Mouse (Mus musculus) bone marrow, adult 2 months (tissue): Measurements from ENCODE around the gene Zbtb16. TPM values are rescaled to one million over a fixed set of nuclear protein-coding genes. Genes with fewer than 3 reads are reported as not detected.

ENCODE experiments used
- H3K27ac ChIP-seq: fragments of 200-500 bp; 2 replicates; pipeline ENCODE4 v1.5.1; 2012; ENCODE audit warnings: low read depth, mild to moderate bottlenecking, control low read depth, inconsistent platforms, low read length; ENCODE audit not compliant: control insufficient read depth, poor library complexity, insufficient read depth
- H3K4me1 ChIP-seq: fragments of 200-500 bp; 2 replicates; pipeline ENCODE4 v1.6.1; 2011; ENCODE audit warnings: low read length; ENCODE audit not compliant: control insufficient read depth, insufficient read depth
- H3K4me3 ChIP-seq: fragments of 200-500 bp; replicated peaks from 2 replicates; pipeline ENCODE3; 2011; ENCODE audit warnings: mild to moderate bottlenecking, low read depth, low read length, control low read depth; ENCODE audit not compliant: control insufficient read depth
- CTCF ChIP-seq: fragments of 200-500 bp; IDR thresholded peaks from 2 replicates; pipeline ENCODE4 v1.5.1; 2011; ENCODE audit warnings: low read length, control low read depth; ENCODE audit not compliant: control insufficient read depth, insufficient read depth
- POLR2A ChIP-seq: fragments of 200-500 bp; IDR thresholded peaks from 2 replicates; pipeline ENCODE4 v1.6.1; 2011; ENCODE audit warnings: low read depth, mild to moderate bottlenecking, control low read depth, low read length, borderline replicate concordance; ENCODE audit not compliant: control insufficient read depth
- WGBS: fragments of 180-500 bp; shearing (Covaris S2); methylation state at CpG from one replicate; pipeline ENCODE4 v1.1.7; 2018; 5-methylcytosine and 5-hydroxymethylcytosine counted together
- polyA plus RNA-seq: library from polyadenylated mRNA; stranded (reverse); fragments of >200 nt; gene quantifications from 2 replicates; pipeline ENCODE4 v1.2.4, GENCODE M21; 2011; ENCODE audit warnings: low replicate concordance; ENCODE audit not compliant: missing spikeins, insufficient read depth, insufficient read length

Gene Zbtb16
- polyA plus RNA-seq, 1 experiment = 7.5 TPM

- Histone ChIP-seq H3K27ac (no peak overlapping the region), H3K4me3 (no peak overlapping the region), H3K4me1 (no peaks in the 10 kb centered on the region; the same call in 1 of the 2 replicates)
- TF ChIP-seq CTCF (no peak), POLR2A (no peak)
- 80% methylated on average over 1 of the region's 1 CpGs for WGBS
Measured at GRCm38 (mm10) chr9:48689718-48689980, 146.4 kb downstream of the Zbtb16 start.

GRCm38 (mm10) chr9:48688859-48689717 is 146.9 kb downstream of the Zbtb16 start:
- TF ChIP-seq CTCF = no peak
- TF ChIP-seq POLR2A = no peak

DNA sequence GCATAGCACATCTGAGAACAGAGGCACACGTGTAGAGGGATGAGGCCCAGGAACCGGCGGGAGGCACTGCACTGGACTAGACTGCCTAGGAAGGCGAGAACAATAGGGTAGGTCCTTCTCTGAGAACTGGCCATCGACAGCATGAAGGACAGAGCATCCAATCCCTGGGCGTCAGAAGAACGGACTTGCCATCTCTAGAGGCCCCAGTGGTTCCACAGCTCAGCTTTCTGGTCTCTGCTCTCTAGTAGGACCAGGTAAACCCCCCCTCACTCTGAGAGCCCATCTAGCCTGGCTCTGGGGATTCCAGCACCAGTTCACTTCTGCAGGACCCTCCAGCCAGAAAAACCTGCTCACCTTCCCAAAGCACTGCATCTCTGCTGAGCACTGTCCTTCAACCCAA is 148.1 kb downstream of the Zbtb16 start:
- Histone ChIP-seq H3K27ac (no peak overlapping the region), H3K4me3 (no peak overlapping the region), H3K4me1 (no peaks in the 10 kb centered on the region; the same call in 1 of the 2 replicates)
- no peak for TF ChIP-seq CTCF
- no peak for TF ChIP-seq POLR2A
- 81% methylated on average over 7 of the region's 7 CpGs for WGBS

More at GRCm38 (mm10) chr9:48688859-48689717, 146.9 kb downstream of the Zbtb16 start:
- 48% methylated on average over 6 of the region's 6 CpGs for WGBS
- H3K27ac ChIP-seq = peak overlapping the region; percentile 45; the same call in 1 of the 2 replicates
- no peaks in the 10 kb centered on the region; the same call in 1 of the 2 replicates for H3K4me1 ChIP-seq
- H3K4me3 ChIP-seq = no peak overlapping the region

- Histone ChIP-seq H3K4me3 (no peak overlapping the region), H3K4me1 (no peaks in the 10 kb centered on the region; the same call in 1 of the 2 replicates), H3K27ac (no peak overlapping the region)
- WGBS = 87% methylated on average over 7 of the region's 7 CpGs
- no peak for TF ChIP-seq POLR2A
- no peak for TF ChIP-seq CTCF
Measured at GRCm38 (mm10) chr9:48685721-48686120, 150.3 kb downstream of the Zbtb16 start.

DNA sequence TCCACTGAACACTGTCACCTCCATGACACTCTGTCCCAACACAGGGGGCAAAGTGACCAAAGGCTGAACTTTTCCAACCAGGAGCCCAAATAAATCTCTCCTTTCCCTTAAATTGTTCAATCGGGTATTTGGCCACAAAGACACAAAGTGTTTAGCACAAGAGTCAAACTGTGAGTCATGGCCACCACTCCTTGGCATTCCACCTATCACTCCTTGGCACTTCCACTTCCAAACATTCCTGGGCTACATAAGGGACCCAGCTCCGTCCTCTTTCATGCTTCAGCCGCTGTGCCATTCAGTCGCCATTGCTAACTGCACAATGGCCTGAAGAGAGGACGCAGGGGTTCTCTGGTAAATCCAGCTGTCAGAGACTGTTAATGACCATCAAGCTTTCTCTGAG is 151.9 kb downstream of the Zbtb16 start:
- TF ChIP-seq POLR2A (no peak), CTCF (no peak)
- H3K4me1 ChIP-seq = no peaks in the 10 kb centered on the region; the same call in 1 of the 2 replicates
- no peak overlapping the region for H3K4me3 ChIP-seq
- H3K27ac ChIP-seq = no peak overlapping the region
- 84% methylated on average over 5 of the region's 5 CpGs for WGBS

DNA sequence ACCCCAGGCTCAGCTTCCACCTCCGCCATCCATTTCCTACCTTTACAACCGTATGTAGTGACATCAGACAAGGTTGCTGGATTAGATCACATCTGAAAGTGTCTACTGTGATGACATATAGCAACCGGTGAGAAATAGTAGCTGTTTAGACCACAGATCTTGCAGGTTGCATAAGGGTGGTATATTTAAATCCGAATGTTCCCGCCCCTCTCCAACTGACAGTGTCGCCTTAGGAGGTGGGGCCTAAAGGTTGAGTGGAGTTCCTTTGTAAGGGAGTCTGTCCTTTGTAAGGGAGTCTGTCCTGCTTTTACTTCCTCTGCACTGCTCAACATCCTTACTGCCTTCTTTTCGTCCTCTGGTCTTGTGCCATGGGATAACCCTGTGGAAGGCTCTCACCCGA is 154.8 kb downstream of the Zbtb16 start:
- no peak for TF ChIP-seq CTCF
- TF ChIP-seq POLR2A = no peak
- Histone ChIP-seq H3K4me3 (no peak overlapping the region), H3K27ac (no peak overlapping the region), H3K4me1 (no peaks in the 10 kb centered on the region)
- 54% methylated on average over 8 of the region's 8 CpGs for WGBS

- Histone ChIP-seq H3K4me1 (no peaks in the 10 kb centered on the region), H3K4me3 (no peak overlapping the region), H3K27ac (no peak overlapping the region; the same call in 1 of the 2 replicates)
- TF ChIP-seq CTCF = no peak
- no peak for TF ChIP-seq POLR2A
- 65% methylated on average over 19 of the region's 19 CpGs for WGBS
Measured at GRCm38 (mm10) chr9:48678426-48679358, 157.3 kb downstream of the Zbtb16 start.
